Mouse (Mus musculus) limb, embryonic 13.5 days (tissue): ENCODE measurements around the gene Zfp952. TPM values are rescaled to one million over a fixed set of nuclear protein-coding genes. Genes with fewer than 3 reads are reported as not detected.
A peak's percentile ranks its signal among the peaks of the same experiment; 100 is the strongest.

Source experiments
- ATAC-seq: fragments of 200-750 bp; cut with Nextera tagmentation; 2 replicates; pipeline ENCODE4 v1.8.0; 2017; ENCODE audit warnings: low read depth, moderate number of reproducible peaks, moderate TSS enrichment; ENCODE audit not compliant: low FRiP score
- H3K27ac ChIP-seq: fragments of 300-500 bp; sonication (generic); 2 replicates; pipeline ENCODE4 v1.5.1; 2015; ENCODE audit warnings: inconsistent platforms, mild to moderate bottlenecking, moderate library complexity
- H3K27me3 ChIP-seq: fragments of 300-500 bp; sonication (generic); 2 replicates; pipeline ENCODE4 v1.6.1; 2015; ENCODE audit warnings: mild to moderate bottlenecking, inconsistent platforms
- H3K36me3 ChIP-seq: fragments of 300-500 bp; sonication (generic); 2 replicates; pipeline ENCODE4 v1.6.1; 2015; ENCODE audit warnings: inconsistent platforms, mild to moderate bottlenecking, moderate library complexity
- H3K4me1 ChIP-seq: fragments of 300-500 bp; sonication (generic); 2 replicates; pipeline ENCODE4 v1.6.1; 2015; ENCODE audit warnings: inconsistent platforms
- H3K4me2 ChIP-seq: fragments of 300-500 bp; sonication (generic); replicated peaks from 2 replicates; pipeline ENCODE4 v1.6.1; 2015; ENCODE audit warnings: inconsistent platforms, mild to moderate bottlenecking, moderate library complexity
- H3K4me3 ChIP-seq: fragments of 300-500 bp; sonication (generic); 2 replicates; pipeline ENCODE4 v1.5.1; 2015; ENCODE audit warnings: moderate library complexity, mild to moderate bottlenecking, inconsistent platforms
- H3K9ac ChIP-seq: fragments of 300-500 bp; sonication (generic); 2 replicates; pipeline ENCODE4 v1.6.1; 2015; ENCODE audit warnings: mild to moderate bottlenecking, inconsistent platforms
- H3K9me3 ChIP-seq: fragments of 300-500 bp; sonication (generic); 2 replicates; pipeline ENCODE4 v1.6.1; 2016; ENCODE audit warnings: inconsistent platforms
- WGBS: fragments of 180-500 bp; shearing (Covaris S2); methylation state at CpG from one replicate; pipeline ENCODE4 v1.1.7; 2015; 5-methylcytosine and 5-hydroxymethylcytosine counted together
- polyA plus RNA-seq: library from polyadenylated mRNA; unstranded; fragments of >200 nt; fragmentation: Nextera tagmentation; extraction: Ambion mirVana; gene quantifications from 2 replicates; pipeline ENCODE4 v1.2.1, GENCODE M21; 2015

Gene Zfp952
- 14.9 and 17.6 TPM in 2 replicates for polyA plus RNA-seq

DNA sequence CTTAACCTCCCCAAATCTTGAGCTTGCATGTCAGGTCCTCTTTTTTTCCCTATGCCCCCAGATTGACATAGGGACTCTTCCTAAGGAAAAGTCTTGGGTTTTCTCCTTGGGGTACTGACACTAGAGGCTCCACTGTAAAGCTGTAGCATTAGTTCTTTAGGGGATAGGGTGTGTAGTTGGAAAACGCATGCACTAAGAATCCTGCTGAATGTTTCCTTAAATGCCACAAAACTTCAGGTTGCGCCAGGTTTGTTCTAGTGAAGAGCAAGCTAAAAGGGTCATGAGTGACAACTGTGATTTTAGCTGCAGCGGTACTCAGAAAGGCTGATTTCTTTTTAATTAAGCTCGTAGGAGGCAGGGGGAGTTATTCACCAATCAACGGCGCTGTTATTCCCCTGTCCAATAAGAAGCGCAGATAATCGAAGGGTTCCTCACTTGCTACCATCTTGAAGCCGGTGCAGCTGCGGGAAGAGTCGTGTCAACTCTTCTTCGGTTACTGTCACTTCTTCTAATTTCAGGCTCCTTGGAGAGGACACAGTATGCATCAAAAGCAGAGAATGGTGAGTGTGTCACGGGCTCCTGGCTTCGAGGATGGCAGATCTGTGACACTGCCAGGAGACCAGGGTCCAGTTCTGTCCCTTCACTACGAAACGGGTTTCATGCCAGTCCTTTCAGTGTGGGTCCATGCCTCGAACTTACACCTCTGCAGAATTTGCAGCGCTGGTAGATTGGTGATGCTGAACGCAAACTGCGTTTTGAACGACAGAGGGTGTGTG lies at the start of gene Zfp952:
Zfp952 (plus strand) TSS at position 431 of the 776 bp plus-strand sequence.
- peak; percentile 97 for ATAC-seq
- Histone ChIP-seq H3K36me3 (peaks cover 25% of the 10 kb centered on the region), H3K9ac (peak within 1 kb of the TSS; percentile 80), H3K4me2 (peak within 1 kb of the TSS; percentile 85), H3K4me1 (peaks cover 6% of the 10 kb centered on the region), H3K9me3 (no peaks in the 10 kb centered on the region), H3K27me3 (no peaks in the 10 kb centered on the region), H3K27ac (peak within 1 kb of the TSS; percentile 55; the same call in 1 of the 2 replicates), H3K4me3 (peak within 1 kb of the TSS; percentile 80)
- whole genome bisulfite sequencing, result under 1% methylated on average over 21 of the region's 21 CpGs

DNA sequence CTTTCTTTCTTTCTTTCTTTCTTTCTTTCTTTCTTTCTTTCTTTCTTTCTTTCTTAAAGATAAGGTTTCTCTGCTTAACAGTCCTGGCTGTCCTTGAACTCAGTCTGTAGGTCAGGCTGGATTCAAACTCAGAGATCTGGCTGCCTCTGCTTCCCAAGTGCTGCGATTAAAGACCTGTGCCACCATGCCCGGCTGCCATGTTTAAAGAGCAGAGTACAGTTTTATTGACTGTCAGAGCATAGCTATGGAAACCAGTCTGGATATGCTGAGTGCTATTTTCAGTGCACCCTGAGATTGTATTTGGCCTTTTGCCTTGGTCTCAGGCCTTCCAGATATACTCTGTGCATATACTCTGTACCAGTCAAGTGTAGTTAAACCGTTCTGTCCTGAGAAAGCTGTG lies 49.3 kb upstream of the Zfp952 start:
- H3K4me3 ChIP-seq, result no peak overlapping the region
- no peak overlapping the region for H3K27ac ChIP-seq
- no peaks in the 10 kb centered on the region for H3K9me3 ChIP-seq
- 72% methylated on average over 3 of the region's 3 CpGs for WGBS
- no peak overlapping the region for H3K4me2 ChIP-seq
- peaks cover 14% of the 10 kb centered on the region for H3K4me1 ChIP-seq
- no peaks in the 10 kb centered on the region for H3K27me3 ChIP-seq
- H3K36me3 ChIP-seq, result no peaks in the 10 kb centered on the region
- H3K9ac ChIP-seq, result no peak overlapping the region
- ATAC-seq, result no peak

DNA sequence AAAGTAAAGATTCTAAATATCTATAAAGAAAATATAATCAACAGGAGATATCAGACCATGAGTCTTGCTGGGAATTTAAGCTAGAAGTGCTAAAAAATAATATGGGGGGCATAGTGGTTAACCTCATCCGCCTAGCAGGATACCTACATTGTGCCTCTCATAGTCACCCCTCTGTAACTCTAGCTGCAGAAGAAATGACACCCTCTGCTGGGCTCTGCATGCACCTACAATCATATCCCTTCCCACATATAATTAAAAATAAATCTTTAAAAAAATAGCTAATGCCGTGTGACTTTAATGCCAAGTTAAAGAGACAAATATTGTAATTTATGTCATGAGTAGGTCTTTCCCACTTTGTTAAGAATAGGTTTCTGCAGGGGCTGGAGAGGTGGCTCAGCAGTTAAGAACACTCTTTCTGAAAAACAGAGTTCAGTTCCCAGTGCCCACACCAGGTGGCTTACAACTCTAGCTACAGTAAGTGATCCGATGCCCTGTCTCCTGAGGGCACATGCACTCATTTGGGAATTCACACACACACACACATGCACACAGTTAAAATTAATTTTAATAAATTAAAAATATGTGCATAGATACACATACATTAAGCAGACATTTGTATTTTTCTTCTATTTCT lies 48.4 kb upstream of the Zfp952 start:
- no peak overlapping the region for H3K4me3 ChIP-seq
- no peaks in the 10 kb centered on the region for H3K36me3 ChIP-seq
- H3K4me2 ChIP-seq, result no peak overlapping the region
- 71% methylated on average over 3 of the region's 3 CpGs for WGBS
- H3K27ac ChIP-seq, result no peak overlapping the region
- no peak for ATAC-seq
- H3K9me3 ChIP-seq, result no peaks in the 10 kb centered on the region
- peaks cover 14% of the 10 kb centered on the region for H3K4me1 ChIP-seq
- H3K27me3 ChIP-seq, result no peaks in the 10 kb centered on the region
- no peak overlapping the region for H3K9ac ChIP-seq

DNA sequence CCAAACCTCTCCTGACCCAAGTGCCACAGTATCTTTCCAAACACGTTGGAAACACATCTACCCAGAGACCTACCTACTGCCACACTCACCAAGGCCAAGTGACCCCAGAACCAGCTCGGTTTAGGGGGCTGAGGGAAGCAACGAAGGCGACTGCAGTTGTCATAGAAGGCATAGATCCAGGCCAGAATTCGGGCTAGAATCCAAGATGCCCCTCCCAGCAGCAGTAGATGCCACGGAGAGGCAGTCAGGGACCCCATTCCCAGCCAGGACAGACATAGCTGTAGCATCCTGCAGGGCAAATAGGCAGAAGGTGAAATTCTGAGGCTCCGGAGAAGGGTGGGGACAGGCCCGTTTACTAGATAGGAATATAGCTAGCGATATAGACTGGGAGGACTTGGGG lies 46.2 kb upstream of the Zfp952 start:
- Histone ChIP-seq H3K27me3 (no peaks in the 10 kb centered on the region), H3K4me2 (peak overlapping the region; percentile 87), H3K4me3 (peak overlapping the region; percentile 58), H3K27ac (peak overlapping the region; percentile 48; the same call in 1 of the 2 replicates), H3K36me3 (no peaks in the 10 kb centered on the region), H3K9ac (peak overlapping the region; percentile 74), H3K9me3 (no peaks in the 10 kb centered on the region), H3K4me1 (peaks cover 14% of the 10 kb centered on the region)
- no peak for ATAC-seq
- 67% methylated on average over 9 of the region's 9 CpGs for WGBS

DNA sequence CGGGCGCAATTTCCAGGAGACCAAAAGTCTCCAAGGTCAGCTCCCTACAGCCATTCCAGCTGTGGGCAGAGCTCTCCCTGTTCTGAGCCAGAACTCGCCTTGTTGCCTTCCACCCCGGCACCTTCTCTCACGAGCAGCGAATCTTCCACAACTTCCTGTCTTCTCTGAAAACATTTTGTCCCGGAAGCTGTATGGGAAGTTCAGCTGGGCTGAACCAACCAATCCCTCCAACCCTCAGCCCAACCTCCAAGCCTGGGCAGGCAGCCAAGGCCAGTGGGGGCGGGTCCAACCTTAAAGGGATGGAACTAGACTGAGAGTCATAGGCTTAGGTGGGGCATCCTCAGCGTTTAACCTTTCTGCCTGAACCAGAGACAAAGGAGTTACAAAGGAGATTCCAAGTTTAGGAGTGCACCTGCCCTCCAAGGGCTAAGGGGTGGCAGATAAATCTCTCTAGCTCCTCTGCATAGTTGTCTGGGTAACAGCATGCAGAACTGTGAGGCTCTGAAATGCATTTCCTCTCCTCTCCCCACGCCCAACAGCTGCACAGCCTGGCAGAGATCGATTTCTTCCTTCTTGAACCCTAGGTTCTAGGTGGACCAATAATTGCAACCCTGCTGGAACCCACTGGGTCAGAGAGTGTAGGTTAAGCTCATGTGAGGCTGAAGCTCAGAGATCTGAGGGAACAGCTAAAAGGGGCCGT lies 45.6 kb upstream of the Zfp952 start, which contains the start of gene Cyp4f13:
Cyp4f13 (minus strand) TSS at position 188 of the 700 bp plus-strand sequence.
- ATAC-seq, result peak; percentile 98
- no peaks in the 10 kb centered on the region for H3K36me3 ChIP-seq
- H3K9me3 ChIP-seq, result no peaks in the 10 kb centered on the region
- 36% methylated on average over 12 of the region's 12 CpGs for WGBS
- H3K9ac ChIP-seq, result peak within 1 kb of the TSS; percentile 74
- H3K4me2 ChIP-seq, result peak within 1 kb of the TSS; percentile 87
- H3K4me1 ChIP-seq, result peaks cover 14% of the 10 kb centered on the region
- peak within 1 kb of the TSS; percentile 58 for H3K4me3 ChIP-seq
- H3K27me3 ChIP-seq, result no peaks in the 10 kb centered on the region
- H3K27ac ChIP-seq, result peak within 1 kb of the TSS; percentile 48; the same call in 1 of the 2 replicates

DNA sequence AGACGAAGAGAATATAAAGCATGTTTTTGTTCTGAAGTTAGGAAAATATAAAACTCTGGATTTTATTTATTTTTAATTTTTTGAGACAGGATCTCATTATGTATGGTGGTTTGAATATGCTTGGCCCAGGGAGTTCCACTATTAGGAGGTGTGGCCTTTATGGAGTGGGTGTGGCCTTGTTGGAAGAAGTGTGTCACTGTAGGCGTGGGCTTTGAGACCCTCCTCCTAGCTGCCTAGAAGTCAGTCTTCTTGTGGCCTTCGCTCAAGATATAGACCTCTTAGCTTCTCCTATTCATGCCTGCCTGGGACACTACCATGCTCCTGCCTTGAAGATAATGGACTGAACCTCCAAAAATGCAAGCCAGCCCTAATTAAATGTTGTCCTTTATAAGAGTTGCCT lies 42.8 kb upstream of the Zfp952 start:
- Histone ChIP-seq H3K27me3 (no peaks in the 10 kb centered on the region), H3K4me3 (no peak overlapping the region), H3K4me1 (peaks cover 14% of the 10 kb centered on the region), H3K9ac (no peak overlapping the region), H3K9me3 (no peaks in the 10 kb centered on the region), H3K36me3 (no peaks in the 10 kb centered on the region), H3K4me2 (no peak overlapping the region), H3K27ac (no peak overlapping the region)
- 89% methylated on average over 3 of the region's 3 CpGs for WGBS
- ATAC-seq, result no peak

DNA sequence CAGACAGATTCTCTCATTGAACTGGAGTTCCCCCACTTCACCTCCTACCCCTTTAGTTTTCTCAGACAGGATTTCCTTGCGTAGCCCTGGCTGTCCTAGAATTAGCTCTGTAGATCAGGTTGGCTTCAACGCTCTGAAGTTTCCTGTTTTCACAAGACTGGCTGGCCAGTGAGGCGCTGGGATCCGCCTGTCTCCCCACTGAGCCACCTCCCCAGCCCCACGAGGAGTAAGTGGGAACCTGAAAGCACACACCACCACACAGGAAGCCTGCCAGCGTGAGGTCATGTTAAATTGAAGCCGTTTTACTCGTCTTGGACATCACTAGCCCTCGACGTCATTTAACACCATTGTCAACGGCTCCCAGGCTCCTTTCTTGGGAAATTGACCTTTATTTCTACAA lies 41.9 kb upstream of the Zfp952 start:
- Histone ChIP-seq H3K9me3 (no peaks in the 10 kb centered on the region), H3K9ac (no peak overlapping the region), H3K4me2 (no peak overlapping the region), H3K27me3 (no peaks in the 10 kb centered on the region), H3K4me1 (peaks cover 14% of the 10 kb centered on the region), H3K4me3 (no peak overlapping the region), H3K36me3 (no peaks in the 10 kb centered on the region), H3K27ac (no peak overlapping the region)
- 72% methylated on average over 11 of the region's 11 CpGs for WGBS
- no peak for ATAC-seq

DNA sequence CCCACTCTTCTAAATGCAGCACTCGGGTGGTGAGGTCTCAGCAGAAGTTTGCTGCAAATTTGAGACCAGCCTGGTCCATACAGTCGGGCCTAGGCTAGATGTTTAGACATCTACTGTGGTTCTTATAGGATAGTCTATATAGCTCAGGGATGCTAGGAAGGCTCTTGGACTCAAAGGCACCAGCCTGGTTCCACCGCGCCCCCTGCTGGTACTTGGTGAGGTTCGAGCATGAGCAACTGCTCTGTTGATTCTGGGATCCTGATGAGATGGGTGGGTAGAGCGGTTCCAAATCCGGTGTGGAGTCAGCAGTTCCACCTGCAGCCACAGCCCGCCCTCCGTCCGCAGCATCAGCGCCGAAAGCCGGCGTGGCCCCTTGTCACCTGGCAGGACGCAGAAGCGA lies 41.5 kb upstream of the Zfp952 start:
- Histone ChIP-seq H3K27me3 (no peaks in the 10 kb centered on the region), H3K27ac (no peak overlapping the region), H3K4me1 (peaks cover 11% of the 10 kb centered on the region), H3K4me3 (no peak overlapping the region), H3K9ac (no peak overlapping the region), H3K9me3 (no peaks in the 10 kb centered on the region), H3K4me2 (0 out of 2 replicates have a peak overlapping the region, but pooled peaks have one; percentile 16), H3K36me3 (no peaks in the 10 kb centered on the region)
- no peak for ATAC-seq
- WGBS, result 30% methylated on average over 16 of the region's 16 CpGs

DNA sequence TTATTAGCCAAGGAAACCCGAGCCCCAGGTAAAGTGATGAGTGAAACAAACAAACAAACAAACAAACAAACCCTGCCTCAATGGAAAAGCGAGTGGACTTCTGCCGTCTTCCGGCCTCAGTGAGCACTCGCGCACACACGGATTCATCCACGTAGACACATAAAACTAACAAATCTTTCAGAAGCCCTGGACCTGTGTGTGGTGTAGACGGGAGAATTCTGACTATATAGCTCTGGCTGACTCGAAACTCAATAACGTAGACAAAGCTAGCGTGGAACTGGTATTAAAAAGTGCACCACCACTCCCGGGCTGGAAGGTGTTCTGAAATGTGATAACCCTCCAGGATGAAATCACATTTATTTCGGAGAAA lies 27.7 kb upstream of the Zfp952 start:
- peak overlapping the region; percentile 75 for H3K4me3 ChIP-seq
- peaks cover 12% of the 10 kb centered on the region for H3K4me1 ChIP-seq
- H3K4me2 ChIP-seq, result peak overlapping the region; percentile 83
- no peaks in the 10 kb centered on the region for H3K9me3 ChIP-seq
- H3K9ac ChIP-seq, result peak overlapping the region; percentile 80
- no peaks in the 10 kb centered on the region for H3K27me3 ChIP-seq
- under 1% methylated on average over 14 of the region's 14 CpGs for WGBS
- no peaks in the 10 kb centered on the region for H3K36me3 ChIP-seq
- peak; percentile 77 for ATAC-seq
- H3K27ac ChIP-seq, result peak overlapping the region; percentile 44; the same call in 1 of the 2 replicates

DNA sequence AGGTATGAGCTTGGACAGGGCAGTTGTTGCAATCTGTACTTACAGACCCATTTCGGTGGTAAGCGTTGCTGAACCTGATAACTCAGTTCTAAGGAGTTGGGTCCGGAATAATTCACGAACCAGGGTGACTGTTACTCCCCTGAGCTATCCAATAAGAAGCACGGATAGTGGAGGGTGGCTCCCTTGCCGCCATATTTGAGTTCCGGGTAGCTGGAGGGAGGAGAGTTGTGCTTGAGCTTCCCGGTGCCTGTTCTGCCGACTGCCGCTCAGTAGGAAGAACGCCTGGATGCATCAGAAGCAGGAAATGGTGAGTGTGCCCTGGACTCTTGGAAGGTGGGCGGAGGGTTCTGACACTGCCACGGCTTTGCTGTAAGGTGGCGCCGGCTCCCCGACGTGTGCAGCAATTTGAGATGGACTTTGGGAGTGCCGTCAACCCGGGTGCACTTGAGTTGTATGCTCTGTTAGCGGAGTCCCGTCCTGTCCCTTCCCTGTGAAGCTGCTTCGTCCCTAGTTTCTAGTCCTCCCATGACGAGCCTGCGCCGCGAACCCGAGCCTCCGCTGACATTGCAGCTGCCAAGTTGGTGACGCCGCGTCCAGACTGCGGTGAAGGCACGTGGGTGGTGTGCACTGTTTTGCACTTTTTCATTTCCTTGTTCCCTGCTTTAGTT lies 27.2 kb upstream of the Zfp952 start, which contains the start of gene Zfp472:
Zfp472 (plus strand) TSS at position 192 of the 668 bp plus-strand sequence.
- under 1% methylated on average over 33 of the region's 33 CpGs for WGBS

DNA sequence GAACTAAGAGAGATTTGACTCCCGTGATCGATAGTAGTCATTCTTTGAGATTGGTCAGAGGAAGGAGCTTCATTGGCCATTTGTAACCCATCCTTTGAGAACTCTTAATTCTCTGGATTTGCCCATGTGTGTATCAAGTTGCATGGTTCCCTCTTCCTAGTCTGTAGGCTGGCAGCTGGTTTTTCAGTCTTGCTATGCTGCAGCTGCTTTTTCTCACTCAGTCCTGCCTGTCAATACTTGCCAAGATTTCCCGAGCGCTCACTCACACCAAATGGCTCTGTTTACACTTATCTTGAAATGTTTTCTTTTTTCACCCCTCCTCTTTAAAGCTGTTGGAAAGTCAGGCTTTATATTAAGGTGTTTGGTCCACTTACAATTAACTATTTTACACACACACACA lies 11.6 kb upstream of the Zfp952 start:
- Histone ChIP-seq H3K9ac (no peak overlapping the region), H3K4me2 (no peak overlapping the region), H3K36me3 (peaks cover 50% of the 10 kb centered on the region), H3K4me3 (no peak overlapping the region), H3K27ac (no peak overlapping the region), H3K9me3 (no peaks in the 10 kb centered on the region), H3K27me3 (no peaks in the 10 kb centered on the region), H3K4me1 (no peaks in the 10 kb centered on the region)
- WGBS, result 82% methylated on average over 4 of the region's 4 CpGs
- no peak for ATAC-seq

More for the DNA sequence above, 27.2 kb upstream of the Zfp952 start, which contains the start of gene Zfp472:
- Histone ChIP-seq H3K9ac (peak within 1 kb of the TSS; percentile 80), H3K36me3 (no peaks in the 10 kb centered on the region), H3K27me3 (no peaks in the 10 kb centered on the region), H3K9me3 (no peaks in the 10 kb centered on the region), H3K27ac (peak within 1 kb of the TSS; percentile 89), H3K4me1 (peaks cover 12% of the 10 kb centered on the region), H3K4me3 (peak within 1 kb of the TSS; percentile 75), H3K4me2 (peak within 1 kb of the TSS; percentile 83)
- ATAC-seq, result peak; percentile 99
